In genomic region chr17:57228014-57228413, GRCm38 (mm10) we compare ENCODE assay signal across 10 mouse cellular contexts. TPM values are rescaled to one million over a fixed set of nuclear protein-coding genes. Genes with fewer than 3 reads are reported as not detected.
A peak's percentile ranks its signal among the peaks of the same experiment; 100 is the strongest.
DNase-seq lines count a peak whose midpoint lies in the region; ATAC-seq lines count a peak whose summit lies in the region.
"Had no signal": no experiment of that assay in that cellular context is flagged by ENCODE, and none has a peak within 500 bp of the region (broad histone marks: within the 10 kb centered on the region; RNA-seq: fewer than 3 reads in every experiment).

Gene C3, minus strand, starts transcription at chr17:57228136.

- no peak within 1 kb of the TSS for H3K27ac ChIP-seq in kidney, embryonic 14.5 days (ENCODE audit: low read depth, low read length)
- no peak within 1 kb of the TSS for H3K27ac ChIP-seq in macrophage
- H3K27ac ChIP-seq: heart, embryonic 13.5 days had no signal

- no peak for ATAC-seq in kidney, embryonic 14.5 days (ENCODE audit: low FRiP score, low TSS enrichment)

- H3K27me3 ChIP-seq in kidney, embryonic 14.5 days (ENCODE audit: control insufficient read depth, insufficient read depth, low read length) = no peaks in the 10 kb centered on the region

- no peaks in the 10 kb centered on the region for H3K36me3 ChIP-seq in kidney, embryonic 14.5 days (ENCODE audit: control insufficient read depth, insufficient read depth, low read length)
- H3K36me3 ChIP-seq in macrophage (ENCODE audit: inconsistent target) = peaks cover under 1% of the 10 kb centered on the region; the same call in 1 of the 2 replicates
- H3K36me3 ChIP-seq: heart, embryonic 13.5 days had no signal

- H3K4me1 ChIP-seq in kidney, embryonic 14.5 days (ENCODE audit: control insufficient read depth, insufficient read depth, low read length) = no peaks in the 10 kb centered on the region
- H3K4me1 ChIP-seq: heart, embryonic 13.5 days had no signal

- intact Hi-C loops in heart, postnatal 36 days (cut with DNase I) = no loop called here

- DNase-seq in kidney, adult 9 months = peak; percentile 61
- DNase-seq in adrenal gland, postnatal 10 days = peak; percentile 72
- peak; percentile 19 to 29 for DNase-seq in heart, postnatal 36 days
- no peak for DNase-seq in testis, postnatal 10 days (ENCODE audit: low spot score)
- DNase-seq in thymus, postnatal 14 days = no peak
- DNase-seq in frontal cortex, adult 2 months (ENCODE audit: extremely low spot score in 1 of 2, low spot score in 1 of 2) = no peak
- DNase-seq: cerebellum, adult 11 months had no signal

- H3K4me2 ChIP-seq in kidney, embryonic 14.5 days (replicated peaks; ENCODE audit: low read depth, low read length) = no peak within 1 kb of the TSS
- H3K4me2 ChIP-seq: heart, embryonic 13.5 days had no signal

- H3K9me3 ChIP-seq in kidney, embryonic 14.5 days (ENCODE audit: control insufficient read depth, low read length) = no peaks in the 10 kb centered on the region
- H3K9me3 ChIP-seq: heart, embryonic 13.5 days had no signal

- 68% methylated on average over 3 of the region's 3 CpGs for WGBS in kidney, embryonic 14.5 days
- 13% methylated on average over 3 of the region's 3 CpGs for WGBS in macrophage (ENCODE audit: missing documents)

- no peaks in the 10 kb centered on the region for H3K79me2 ChIP-seq in macrophage (ENCODE audit: inconsistent target)

- H3K4me3 ChIP-seq in kidney, embryonic 14.5 days (ENCODE audit: low read length) = no peak within 1 kb of the TSS
- H3K4me3 ChIP-seq in macrophage (ENCODE audit: inconsistent target) = no peak within 1 kb of the TSS
- H3K4me3 ChIP-seq: heart, embryonic 13.5 days had no signal

- H3K9ac ChIP-seq in kidney, embryonic 14.5 days (ENCODE audit: low read depth, low read length) = no peak within 1 kb of the TSS
- H3K9ac ChIP-seq: heart, embryonic 13.5 days had no signal

RNA-seq across cellular contexts. Expression of gene C3, which starts in this region (rescaled TPM):
- polyA plus RNA-seq in kidney, embryonic 14.5 days (2014; fragmentation: Nextera tagmentation; extraction: Ambion mirVana) = 0.19 and 1.2 TPM in 2 replicates
- total RNA-seq in adrenal gland, postnatal 10 days (2021) = 100 to 1,000 TPM; 426 to 804 TPM
- total RNA-seq in heart, postnatal 36 days (2021) = 10 to 100 TPM; 96.2 to 97.5 TPM
- total RNA-seq in macrophage (2018; cell fraction: chromatin; rRNA removed) = 100 to 1,000 TPM in 15 of 26 experiments, 10 to 100 TPM in 7, 1 to 10 TPM in 4; 3.9 to 776 (median 193) TPM
- total RNA-seq in macrophage (2018; cell fraction: cytosol; rRNA removed) = 100 to 1,000 TPM in 15 of 26 experiments, 10 to 100 TPM in 11; 11.1 to 560 (median 171) TPM
- 100 to 1,000 TPM in 21 of 26 experiments, 10 to 100 TPM in 5; 12.5 to 881 (median 340) TPM for total RNA-seq in macrophage (2018; cell fraction: nucleus; rRNA removed)
- 15.9 to 57.7 TPM (median 40.8 TPM) in 3 replicates for polyA plus RNA-seq in macrophage (2018)
- 0.18 and 1.6 TPM in 2 replicates for polyA plus RNA-seq in frontal cortex, adult 2 months (2012; rRNA removed)

Comparison
In these comparisons a context has a peak if more than half of its experiments do, and no peak if none do; other contexts are left out.
1. RNA of gene C3 (total RNA-seq): 426 to 804 TPM in adrenal gland, postnatal 10 days; 96.2 to 97.5 TPM in heart, postnatal 36 days; every median in the first group is over 4 times any median in the second.
2. DNase-seq: peak in kidney, adult 9 months (single experiment), adrenal gland, postnatal 10 days (single experiment) and heart, postnatal 36 days (2 of 2); none in testis, postnatal 10 days (single experiment), thymus, postnatal 14 days (single experiment) and frontal cortex, adult 2 months (0 of 2).